Mouse (Mus musculus): Measurements from ENCODE around the gene Pnpo. TPM values are rescaled to one million over a fixed set of nuclear protein-coding genes. Genes with fewer than 3 reads are reported as not detected.

The Pnpo gene
- polyA plus RNA-seq, 1 experiment = 41.8 TPM

GRCm38 (mm10) chr11:96969746-96970145 is 26.0 kb upstream of the Pnpo start:
- no peak for DNase-seq (ENCODE audit: low read depth)

- DNase-seq (ENCODE audit: low read depth) = no peak
These were observed 25.5 kb upstream of the Pnpo start for GRCm38 (mm10) chr11:96969280-96969722.

GRCm38 (mm10) chr11:96968476-96968875 is 24.7 kb upstream of the Pnpo start:
- DNase-seq (ENCODE audit: low read depth) = no peak

- DNase-seq (ENCODE audit: low read depth) = no peak
These were observed 23.9 kb upstream of the Pnpo start for GRCm38 (mm10) chr11:96967544-96968269.

- DNase-seq (ENCODE audit: low read depth) = no peak
These were observed 23.2 kb upstream of the Pnpo start for GRCm38 (mm10) chr11:96966914-96967543.

GRCm38 (mm10) chr11:96966172-96966571 is 22.4 kb upstream of the Pnpo start:
- no peak for DNase-seq (ENCODE audit: low read depth)

- no peak for DNase-seq (ENCODE audit: low read depth)
These were observed 19.8 kb upstream of the Pnpo start for GRCm38 (mm10) chr11:96963580-96963979.

GRCm38 (mm10) chr11:96957061-96957805 is 13.4 kb upstream of the Pnpo start:
- DNase-seq (ENCODE audit: low read depth) = no peak

GRCm38 (mm10) chr11:96956009-96956724 is 12.4 kb upstream of the Pnpo start:
- DNase-seq (ENCODE audit: low read depth) = no peak

- no peak for DNase-seq (ENCODE audit: low read depth)
These were observed 11.3 kb upstream of the Pnpo start for GRCm38 (mm10) chr11:96955094-96955493.

- no peak for DNase-seq (ENCODE audit: low read depth)
These were observed 9.1 kb upstream of the Pnpo start for GRCm38 (mm10) chr11:96952896-96953295.

GRCm38 (mm10) chr11:96952426-96952825 is 8.6 kb upstream of the Pnpo start:
- no peak for DNase-seq (ENCODE audit: low read depth)

GRCm38 (mm10) chr11:96950767-96951166 is 7.0 kb upstream of the Pnpo start:
- no peak for DNase-seq (ENCODE audit: low read depth)

- no peak for DNase-seq (ENCODE audit: low read depth)
These were observed 4.1 kb upstream of the Pnpo start for GRCm38 (mm10) chr11:96947849-96948248.

- DNase-seq (ENCODE audit: low read depth) = no peak
These were observed 2.7 kb upstream of the Pnpo start for GRCm38 (mm10) chr11:96946498-96946897.

GRCm38 (mm10) chr11:96944844-96945580 is 1.2 kb upstream of the Pnpo start:
- no peak for DNase-seq (ENCODE audit: low read depth)

GRCm38 (mm10) chr11:96941989-96942590 is 1.7 kb downstream of the Pnpo start:
- no peak for DNase-seq (ENCODE audit: low read depth)

GRCm38 (mm10) chr11:96940578-96941465 is 3.0 kb downstream of the Pnpo start:
- DNase-seq (ENCODE audit: low read depth) = no peak

GRCm38 (mm10) chr11:96938426-96938800 is 5.4 kb downstream of the Pnpo start:
- no peak for DNase-seq (ENCODE audit: low read depth)
